Mouse (Mus musculus) gastrocnemius, adult 18-20 months (tissue): ENCODE data around the gene Cdc14a. TPM values are rescaled to one million over a fixed set of nuclear protein-coding genes. Genes with fewer than 3 reads are reported as not detected.

Experiments used
- DNase-seq: peaks from one replicate; pipeline ENCODE4 v3.0.0; 2021; ENCODE audit warnings: low spot score
- total RNA-seq, 2 experiments: library from RNA; stranded (reverse); gene quantifications; 2 replicates each; pipeline ENCODE4 v1.2.3; 2021

Cdc14a gene
- total RNA-seq, 2 experiments from 2014 or later = 9.4 to 16.7 TPM

DNA sequence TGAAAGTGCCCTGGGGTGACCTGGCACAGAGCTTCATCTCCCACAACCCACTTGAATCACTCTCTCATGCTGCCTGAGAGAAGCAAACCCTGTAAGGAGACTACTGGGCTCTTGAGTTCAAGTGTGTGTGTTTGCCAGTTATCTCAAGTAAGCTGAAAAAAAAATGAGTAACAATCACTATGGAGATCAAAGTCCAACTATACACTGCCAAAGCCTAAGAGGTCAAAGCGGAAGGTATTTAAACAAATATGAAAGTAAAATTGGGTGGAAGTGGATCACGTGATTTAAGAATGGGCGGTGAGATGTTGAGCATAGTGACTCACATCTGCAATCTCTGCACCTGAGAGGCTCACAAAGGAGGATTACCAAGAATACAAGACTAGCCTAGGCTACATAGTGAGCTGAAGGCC, 9.4 kb downstream of the Cdc14a start:
- DNase-seq = no peak

DNA sequence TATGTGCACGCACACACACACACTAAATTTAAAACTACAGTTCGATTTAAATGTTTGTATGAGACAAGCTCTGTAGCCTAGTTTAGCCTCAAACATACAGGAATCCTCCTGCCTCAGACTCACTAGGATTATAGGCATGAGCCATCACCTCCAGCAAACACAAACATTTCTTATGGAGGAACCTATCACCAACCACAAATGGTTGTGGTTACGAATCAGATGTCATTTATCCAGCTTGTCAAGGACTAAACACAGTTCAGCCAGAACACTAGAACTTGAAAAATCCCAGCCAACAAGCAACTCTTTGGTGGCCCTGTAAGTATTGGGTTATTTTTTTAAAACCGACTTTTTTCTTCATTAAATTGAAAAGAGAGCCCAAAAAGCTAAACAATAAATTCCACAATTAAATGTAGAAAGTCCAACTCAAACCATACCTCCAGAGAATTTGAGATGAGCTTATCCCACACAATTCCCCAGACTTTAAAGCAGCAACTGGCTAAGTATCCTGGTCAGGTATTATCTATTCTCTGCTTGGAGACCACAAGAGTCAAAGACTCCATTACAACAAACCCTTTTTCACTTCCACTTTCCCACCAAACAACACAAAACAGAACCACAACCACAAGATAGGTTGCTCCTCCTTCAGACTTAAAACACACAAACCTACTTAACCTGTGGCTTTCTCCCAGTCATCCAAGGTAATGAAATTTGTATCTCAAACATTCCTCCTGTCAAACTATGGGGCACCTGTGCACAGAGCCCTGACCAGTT, 10.7 kb downstream of the Cdc14a start:
- DNase-seq = no peak

DNA sequence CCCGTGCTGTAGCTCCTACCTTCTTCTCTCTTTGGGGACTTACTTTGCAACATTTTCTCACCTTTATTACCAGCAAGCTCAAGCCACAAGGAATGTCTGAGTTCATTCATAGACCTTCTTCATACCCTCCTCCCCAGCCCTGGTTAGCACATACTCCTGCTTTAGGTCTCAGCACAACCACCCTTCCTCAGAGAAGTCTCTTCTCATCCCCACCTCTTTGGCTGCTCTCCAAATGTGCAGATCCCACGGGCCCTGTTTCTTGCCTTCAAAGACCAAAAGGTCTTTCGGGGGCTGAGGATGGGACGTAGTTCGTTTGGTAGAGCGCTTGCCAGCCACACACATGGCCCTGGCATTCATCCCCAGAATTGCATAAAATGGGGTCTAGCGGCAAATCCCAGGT, 13.8 kb downstream of the Cdc14a start:
- no peak for DNase-seq

DNA sequence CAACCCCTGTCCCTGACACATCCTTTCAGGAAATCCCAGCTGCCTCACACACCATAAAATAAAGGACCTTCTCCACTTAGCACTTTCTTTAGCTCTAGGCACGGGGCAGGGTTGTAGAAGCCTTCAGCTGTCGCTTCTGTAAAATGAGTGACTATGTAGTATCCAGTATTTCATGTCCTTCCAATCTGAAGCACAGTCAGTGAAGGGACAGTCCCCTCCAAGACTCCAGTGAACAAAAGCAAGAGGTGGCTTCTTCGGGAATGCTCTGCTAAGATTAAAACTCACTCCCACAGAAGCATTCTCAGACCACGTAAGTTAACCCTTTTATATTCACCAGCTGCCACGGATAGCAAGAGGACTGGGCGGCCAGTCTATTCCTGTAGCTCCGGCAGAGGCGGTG, 14.3 kb downstream of the Cdc14a start:
- DNase-seq = no peak

DNA sequence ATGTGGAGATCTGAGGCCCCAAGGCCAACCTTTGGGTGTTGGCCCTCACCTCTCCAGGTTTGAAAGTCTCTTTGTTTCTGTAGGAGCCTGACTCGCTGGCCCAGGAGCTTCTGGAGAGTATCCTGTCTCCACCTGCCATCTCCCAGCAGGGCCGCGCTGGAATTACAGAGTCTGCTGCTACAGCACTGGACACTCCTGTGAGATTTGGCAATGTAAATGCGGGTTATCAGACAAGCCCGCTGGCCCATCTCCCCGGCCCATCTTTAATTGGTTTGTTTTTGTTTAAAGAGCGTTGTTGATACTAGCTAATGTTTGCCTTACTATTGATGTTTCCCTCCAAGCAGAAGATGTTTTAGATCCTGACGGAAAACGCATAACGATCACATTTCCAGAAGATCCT, 15.0 kb downstream of the Cdc14a start:
- DNase-seq = no peak

DNA sequence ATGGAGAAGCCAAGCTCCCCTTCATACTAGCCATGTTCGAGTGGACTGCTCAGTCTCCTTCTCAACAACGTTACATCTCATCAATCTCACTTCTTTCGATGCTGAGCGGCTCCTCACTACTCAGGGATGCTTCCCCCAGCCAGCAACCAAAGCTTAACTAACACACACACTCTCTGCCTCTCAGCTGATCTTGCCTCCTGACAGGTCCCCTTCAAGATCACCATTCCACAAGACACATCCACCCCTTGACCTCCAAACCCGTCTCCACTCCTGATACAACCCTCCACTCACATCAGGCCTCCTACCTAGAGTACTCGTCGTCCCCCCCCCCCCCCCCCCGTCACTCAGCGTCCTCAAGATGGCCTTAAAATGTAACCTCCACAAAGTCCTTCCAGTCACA, 18.3 kb downstream of the Cdc14a start:
- no peak for DNase-seq

DNA sequence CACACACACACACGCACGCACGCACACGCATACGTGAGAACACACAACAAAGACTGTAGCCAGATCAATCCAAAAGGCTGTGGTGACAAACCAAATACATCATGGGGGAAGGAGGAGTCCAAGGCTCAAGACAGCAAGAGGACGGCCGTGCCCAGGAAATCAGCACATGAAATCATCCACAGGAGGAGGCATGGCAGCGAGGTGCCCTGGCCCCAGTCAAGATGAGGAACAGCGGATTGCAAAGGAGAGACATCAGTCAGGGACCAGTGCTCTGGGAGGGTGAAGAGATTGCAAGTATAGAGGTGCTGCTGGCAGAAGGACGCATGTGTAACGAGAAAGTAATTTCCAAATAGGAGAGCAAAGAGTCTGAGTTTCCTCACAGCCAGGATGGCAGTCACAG, 22.4 kb downstream of the Cdc14a start:
- no peak for DNase-seq

DNA sequence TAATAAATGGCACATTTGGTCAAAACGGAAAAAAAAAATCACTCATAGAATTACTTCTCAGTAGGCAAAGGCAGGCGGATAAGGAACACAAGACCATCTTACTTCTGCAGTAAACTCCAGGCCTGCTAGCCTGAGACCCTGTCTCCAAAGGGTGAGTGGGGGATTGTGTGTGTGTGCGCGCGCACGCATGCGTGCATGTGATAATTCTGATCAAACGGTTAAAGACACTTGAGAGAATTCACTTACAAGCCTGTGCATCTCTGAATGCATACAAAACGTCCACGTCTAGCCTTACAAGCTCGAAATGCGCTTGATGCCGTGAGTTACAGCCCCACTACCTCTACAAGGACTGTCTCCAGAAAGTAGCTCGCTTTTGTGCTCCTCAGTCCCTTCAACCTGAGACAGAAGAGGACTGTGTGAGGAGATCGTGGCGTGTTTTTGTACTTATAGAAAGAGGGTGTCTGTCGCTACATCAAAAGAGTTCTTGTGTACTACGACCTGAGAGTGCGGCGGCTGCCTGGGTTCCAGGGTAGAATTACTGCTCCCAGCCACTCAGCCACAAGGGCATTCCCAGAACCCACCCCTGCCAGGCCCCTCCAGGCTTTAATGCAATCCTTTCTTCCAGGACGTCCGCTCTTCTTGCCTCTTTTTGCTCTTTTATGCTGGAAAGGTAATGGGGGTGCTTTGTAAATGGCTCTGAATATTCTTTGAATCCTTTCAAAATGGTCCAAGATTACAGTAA, 24.3 kb downstream of the Cdc14a start:
- DNase-seq = no peak

DNA sequence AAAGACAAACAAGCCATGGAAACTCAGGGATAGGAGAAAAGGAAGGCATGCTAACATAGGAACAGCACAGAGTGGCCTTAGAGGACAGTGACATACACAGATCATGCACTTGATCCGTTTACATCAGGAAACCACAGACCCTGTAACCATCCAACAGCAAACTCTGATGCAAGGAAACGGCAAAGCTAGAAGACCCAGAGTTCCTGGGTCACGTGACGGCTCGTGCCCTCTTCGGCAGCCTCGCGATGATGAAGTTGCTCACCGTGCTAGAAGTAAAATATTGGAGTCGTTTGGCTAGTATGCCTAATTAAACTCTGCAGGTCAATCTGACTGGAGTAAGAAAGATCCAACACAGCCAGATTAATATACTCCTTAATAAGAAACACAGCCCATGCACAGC, 25.3 kb downstream of the Cdc14a start:
- no peak for DNase-seq

DNA sequence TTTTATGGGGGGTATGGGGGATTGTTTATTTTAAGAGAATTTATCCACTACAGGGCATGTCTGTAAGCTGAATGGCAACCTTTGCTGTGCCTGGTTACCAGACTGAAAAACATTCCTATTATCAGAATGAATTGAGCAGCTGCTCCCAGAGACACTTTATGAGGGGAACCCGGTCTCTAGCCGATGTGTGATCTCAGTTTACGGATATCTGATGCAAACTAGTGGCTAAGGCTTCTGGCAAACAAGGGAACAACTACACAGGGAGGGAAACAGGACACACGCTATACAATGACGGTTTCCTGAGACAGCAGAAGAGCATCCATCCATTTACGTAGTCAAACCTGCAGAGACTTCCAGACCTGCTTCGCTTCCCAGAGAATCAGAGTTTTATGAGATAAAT, 25.9 kb downstream of the Cdc14a start:
- no peak for DNase-seq

DNA sequence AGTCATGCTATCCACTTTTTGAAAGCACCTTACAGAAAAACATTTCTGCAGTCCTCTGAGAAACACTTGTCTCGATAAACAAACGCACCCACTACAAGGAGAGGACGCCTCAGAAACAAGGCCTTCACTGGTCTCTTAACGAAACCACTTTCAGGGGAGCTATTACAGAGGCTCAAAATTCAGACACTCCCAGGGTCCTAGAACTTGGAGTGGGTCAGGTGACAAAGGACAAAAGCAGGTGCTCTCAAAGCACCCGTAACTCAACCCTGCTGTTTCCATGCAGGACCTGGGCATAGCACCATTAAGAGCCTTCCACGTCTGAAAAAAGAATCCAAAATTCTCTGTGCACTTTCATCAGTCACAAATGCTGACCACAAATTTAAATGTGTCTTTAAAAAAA, 26.5 kb downstream of the Cdc14a start:
- DNase-seq = no peak

DNA sequence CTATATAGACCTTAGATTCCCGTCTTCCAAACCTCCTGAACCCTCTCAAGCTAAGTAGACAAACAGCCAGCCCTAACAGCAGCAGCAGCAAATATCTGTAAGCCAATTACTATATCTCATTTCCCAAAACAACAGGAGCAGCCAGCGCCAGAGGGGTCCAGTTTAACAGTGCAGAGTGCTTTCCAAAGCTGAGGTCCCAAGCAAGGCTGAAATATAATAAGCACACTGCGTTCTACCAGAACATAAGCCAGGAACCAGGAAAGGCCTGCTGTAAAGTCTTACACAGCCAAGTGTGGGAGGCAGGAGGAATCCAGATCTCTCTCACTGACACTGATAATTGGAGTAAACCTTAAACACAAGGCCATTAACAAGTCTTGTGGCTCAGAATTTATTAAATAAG, 27.3 kb downstream of the Cdc14a start:
- peak; percentile 78 for DNase-seq

DNA sequence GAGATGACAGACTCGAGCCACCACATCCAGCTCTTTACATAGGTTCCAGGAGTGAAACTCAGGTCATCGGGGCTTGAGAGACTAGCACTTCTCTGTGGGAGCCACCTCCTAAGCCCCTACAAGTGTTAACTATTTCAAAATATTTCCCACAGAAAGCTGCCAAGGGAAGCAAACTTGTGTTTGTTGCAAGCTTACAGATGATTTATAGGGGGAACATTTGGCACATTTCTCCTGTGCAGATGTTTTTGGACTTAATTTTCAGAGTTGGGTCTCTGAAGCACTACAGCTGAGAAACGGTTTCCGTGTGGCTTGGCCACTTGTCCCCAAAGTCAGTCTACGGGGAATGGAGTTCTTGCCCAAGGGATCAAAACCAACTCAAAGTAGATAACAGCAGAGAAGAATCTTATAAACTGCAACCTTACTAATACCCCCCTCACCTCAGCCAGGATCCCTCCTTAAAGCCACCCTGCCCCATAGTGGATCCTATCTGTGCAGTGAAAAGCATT, 28.9 kb downstream of the Cdc14a start:
- DNase-seq = peak; percentile 42

DNA sequence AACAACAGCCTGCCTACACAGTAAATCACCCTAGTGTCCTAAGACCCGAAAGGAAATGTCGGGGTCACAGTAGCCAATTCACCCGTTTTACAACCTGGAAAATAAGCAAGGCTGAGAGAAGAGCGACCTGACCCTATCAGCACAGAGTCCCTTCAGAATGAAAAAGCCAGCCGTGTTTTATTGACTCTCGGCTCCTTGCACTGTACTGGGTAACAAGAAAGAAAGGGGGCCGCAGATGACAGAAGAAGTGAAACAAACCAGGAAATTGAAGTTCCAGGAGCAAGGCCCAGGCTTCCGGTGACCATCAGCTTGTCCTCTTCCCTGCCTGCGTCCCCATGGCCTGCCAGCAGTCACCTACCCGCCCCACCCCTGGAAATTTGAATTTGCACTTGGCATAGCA, 32.4 kb downstream of the Cdc14a start:
- DNase-seq = no peak

DNA sequence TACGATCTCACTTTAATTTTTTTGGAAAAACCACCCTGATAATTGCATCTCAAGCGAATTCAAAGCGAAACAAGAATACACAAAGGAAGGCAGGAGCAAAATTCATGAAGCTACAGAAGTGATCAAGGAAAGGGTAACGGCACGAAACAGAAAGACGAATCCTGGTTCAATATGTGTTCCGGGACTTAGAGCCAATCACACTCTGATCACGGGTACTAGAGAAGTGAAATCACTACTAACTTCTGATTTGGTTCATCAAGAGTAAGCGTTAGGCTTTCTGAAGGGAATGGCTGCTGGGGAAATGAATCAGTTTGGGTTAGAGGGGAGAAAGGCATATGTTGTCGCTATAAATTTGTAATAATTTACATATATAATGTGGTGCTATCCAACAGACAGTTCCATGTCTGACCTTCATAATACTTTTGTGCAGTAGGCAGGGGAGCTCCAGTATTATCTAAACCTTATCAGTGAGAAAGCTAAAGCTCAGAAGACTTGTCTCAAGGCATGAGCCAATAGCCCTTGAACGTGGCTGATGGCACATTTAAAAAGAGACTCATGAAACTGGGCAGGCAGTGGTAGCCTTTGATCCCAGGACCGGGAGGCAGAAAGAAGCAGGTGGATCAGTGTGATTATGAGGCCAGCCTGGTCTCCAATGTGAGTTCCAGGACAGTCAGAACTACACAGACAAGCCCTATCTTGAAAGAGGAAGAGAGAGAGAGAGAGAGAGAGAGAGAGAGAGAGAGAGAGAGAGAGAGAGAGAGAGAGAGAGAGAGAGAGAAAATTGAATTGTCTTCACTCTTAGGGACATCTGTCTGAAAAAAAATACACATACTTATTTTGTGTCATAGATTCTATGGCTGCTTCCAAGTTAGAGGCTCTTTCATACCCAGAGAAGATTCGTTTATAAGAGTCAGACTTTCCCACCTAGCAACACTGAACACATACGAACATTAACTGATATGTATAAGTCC, 34.0 kb downstream of the Cdc14a start:
- no peak for DNase-seq

DNA sequence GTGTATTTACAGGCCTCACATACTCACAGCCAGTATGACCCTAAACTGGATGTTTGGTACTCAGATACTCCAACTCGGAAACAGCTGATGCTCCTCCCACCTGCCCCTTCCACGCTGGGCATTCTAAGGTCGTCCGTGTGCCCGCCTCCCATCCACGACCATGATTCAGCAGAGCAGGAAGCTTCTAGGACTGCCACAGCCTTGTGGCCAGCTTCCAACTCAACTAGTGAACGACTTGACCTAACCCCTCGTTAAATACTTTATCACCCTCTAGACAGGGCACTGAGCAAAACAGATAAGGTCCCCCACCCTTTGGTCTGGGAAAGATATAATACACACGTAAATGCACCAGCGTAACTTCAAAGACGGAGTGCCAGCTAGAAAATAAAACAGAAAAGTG, 35.0 kb downstream of the Cdc14a start:
- no peak for DNase-seq

DNA sequence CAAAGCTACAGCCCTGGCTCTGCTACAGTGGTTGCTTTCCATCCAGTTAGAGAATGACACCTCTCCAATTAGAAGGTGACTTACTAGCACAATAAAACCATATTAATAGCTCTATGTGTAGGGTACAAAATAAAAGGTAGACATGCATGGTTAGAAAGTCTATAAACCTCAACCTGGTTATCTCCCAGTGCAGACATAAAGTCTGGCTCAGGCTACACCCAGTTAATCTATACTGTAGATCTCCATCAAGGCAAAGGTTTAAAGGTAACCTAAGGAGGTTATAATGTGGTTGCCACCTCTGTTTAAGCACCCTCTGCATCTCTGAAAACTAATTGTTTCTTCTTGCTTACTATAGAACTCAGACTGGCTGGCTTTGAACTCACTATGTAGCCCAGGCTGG, 36.9 kb downstream of the Cdc14a start:
- DNase-seq = no peak

DNA sequence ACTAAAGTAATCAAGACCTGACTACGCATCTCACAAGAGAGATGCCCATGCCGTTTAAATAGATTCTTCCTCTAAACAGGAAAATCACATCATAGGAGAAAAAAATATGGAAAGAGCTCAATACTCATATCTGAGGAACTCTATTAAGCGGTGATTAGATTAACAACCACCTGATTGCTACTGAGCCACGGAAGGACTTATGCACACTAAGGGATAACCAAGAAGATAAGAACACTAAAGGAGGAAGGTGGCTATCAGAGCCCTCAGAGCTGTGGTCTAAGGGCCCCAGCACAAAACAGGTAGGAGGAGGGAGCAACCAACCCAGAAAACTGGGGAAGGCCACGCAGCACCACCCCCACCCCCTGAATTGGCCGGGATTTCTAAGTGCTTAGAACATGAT, 37.5 kb downstream of the Cdc14a start:
- DNase-seq = no peak

DNA sequence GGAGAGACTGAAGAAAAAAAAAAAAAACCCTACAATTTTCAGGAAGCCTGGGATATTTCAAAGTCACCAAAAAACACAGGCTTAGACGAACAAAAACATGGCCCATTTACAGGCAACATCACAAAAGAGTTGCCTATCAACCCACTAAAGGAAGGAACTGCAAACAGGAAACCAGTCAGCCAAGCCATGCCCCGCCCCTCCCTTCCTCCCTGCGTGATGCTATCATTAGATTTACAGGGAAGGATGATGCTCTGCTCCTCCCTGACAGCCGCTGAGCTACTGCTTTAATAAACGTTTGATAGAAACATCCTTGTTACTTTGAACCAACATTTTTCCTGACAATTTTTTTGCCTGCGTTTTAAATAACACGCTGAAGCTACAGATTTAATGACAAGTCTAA, 39.5 kb downstream of the Cdc14a start:
- no peak for DNase-seq

DNA sequence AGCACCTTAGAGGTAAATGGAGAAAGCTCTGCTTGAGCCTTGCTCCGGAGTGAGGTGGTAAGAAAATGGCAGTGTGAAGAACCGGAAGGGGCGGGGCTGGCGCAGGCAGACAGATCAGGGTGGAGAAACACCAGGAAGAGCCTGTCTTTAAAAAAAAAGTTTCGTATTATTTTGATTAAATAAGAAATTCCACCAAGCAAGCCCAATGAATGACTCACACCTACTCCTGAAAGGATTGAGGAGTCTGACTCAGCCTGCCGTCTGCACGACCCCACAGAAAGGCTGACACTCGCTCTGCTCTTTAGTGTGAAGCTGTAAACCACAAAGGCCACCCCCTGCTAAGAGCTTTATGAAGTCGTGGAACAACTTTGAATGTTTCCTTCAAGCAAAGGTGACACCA, 43.5 kb downstream of the Cdc14a start:
- no peak for DNase-seq

DNA sequence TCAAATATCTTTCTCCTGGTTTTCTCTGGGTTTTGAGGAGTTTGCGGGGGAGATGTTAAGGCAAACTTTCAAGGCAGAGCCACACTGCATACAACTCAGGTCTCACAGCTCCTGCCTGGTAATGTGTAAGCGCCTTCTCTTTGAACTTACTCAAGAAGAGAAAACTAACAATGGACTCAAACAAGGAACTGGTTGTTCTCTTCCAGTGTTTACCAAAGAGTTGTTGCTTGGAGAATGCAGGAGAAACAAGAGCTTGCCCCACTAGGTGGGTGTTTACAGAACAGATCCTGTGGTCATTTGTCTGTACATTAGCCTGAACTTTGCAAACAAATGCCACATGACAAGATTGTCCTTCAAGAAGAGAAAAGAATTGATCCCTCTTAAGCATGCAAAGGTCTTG, 48.4 kb downstream of the Cdc14a start:
- DNase-seq = no peak

DNA sequence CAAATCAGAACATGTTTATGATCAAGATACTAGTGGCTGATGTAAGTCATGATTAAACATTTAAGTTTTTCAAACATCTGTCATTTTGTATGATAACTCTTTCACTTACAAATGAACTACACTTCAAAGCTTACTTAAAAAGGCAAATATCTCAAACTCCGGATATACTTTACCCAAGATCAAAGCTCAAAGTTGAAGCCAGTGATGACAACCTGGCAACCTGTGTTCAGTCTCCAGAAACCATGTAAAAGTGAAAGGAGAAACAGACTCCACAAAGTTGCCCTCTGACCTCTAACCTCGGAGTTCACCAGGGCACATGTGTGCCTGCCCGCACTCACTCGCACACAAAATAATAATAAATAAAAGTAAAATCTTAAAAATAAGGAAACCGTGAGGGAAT, 49.3 kb downstream of the Cdc14a start:
- DNase-seq = no peak
